Mouse (Mus musculus) thymus, postnatal 10 days (tissue): Measurements from ENCODE around the gene Disp2.

Source experiments
- DNase-seq, 2 experiments: peaks; one replicate each; pipeline ENCODE4 v3.0.0; 2021; ENCODE audit warnings: low spot score in 2 of 2

Disp2 gene

GRCm38 (mm10) chr2:118841774-118842173 is 62.3 kb downstream of the Disp2 start:
- no peak for DNase-seq

- no peak for DNase-seq
Observed at GRCm38 (mm10) chr2:118844427-118844826, 64.9 kb downstream of the Disp2 start.

DNA sequence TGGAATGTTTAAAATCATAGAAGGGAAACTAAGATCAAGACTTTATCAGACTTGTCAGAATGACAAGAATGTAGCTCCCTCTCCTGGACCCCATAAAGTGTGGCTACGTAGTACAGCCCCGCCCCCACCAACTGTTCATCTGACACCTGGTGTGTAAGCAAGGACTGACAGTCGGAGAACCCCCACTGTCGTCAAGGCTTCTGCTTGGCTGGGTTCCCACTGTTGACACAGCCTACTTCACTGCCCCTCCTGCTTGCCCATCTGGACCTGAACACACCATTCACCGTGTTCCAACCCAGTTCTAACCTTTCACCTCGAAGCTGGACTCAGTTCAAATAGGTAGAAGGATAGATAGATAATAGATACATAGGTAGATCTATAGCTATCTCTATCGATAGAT is 66.7 kb downstream of the Disp2 start:
- peak; percentile 81 to 83 for DNase-seq

- no peak for DNase-seq
Observed at GRCm38 (mm10) chr2:118851756-118852155, 72.2 kb downstream of the Disp2 start.
